Comparison of ENCODE assay signal across 26 mouse cellular contexts in the genomic region with DNA sequence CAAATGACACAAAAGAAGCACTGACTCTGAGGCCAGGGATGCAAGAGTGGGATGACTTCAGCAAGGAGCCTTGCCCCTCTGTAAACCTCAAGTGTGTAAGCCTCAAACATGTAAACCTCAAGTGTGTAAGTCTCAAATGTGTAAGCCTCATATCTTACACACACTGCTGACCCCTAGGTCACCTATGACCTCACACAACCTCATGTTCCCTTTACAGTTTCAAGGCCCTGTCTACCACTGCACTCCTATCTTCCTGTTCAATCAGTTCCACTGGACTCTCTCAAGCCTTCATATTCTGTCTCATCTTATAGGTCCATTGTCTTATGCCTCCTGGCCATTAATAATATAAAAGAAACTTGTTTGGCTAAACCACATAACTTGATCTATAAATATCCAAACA. TPM values are rescaled to one million over a fixed set of nuclear protein-coding genes. Genes with fewer than 3 reads are reported as not detected.
A peak's percentile ranks its signal among the peaks of the same experiment; 100 is the strongest.
DNase-seq lines count a peak whose midpoint lies in the region; ATAC-seq lines count a peak whose summit lies in the region.
"Had no signal": no experiment of that assay in that cellular context is flagged by ENCODE, and none has a peak within 500 bp of the region (broad histone marks: within the 10 kb centered on the region; RNA-seq: fewer than 3 reads in every experiment).

No protein-coding gene starts in this region.

- H3K9ac ChIP-seq in forebrain, embryonic 15.5 days (replicated peaks): no peak overlapping the region
- no peak overlapping the region for H3K9ac ChIP-seq in forebrain, embryonic 16.5 days (replicated peaks; ENCODE audit: low read depth, low read length)
- no peak overlapping the region for H3K9ac ChIP-seq in midbrain, embryonic 13.5 days (replicated peaks)
- H3K9ac ChIP-seq: forebrain, embryonic 12.5 days; hindbrain, embryonic 12.5 days; kidney, embryonic 15.5 days; limb, embryonic 12.5 days; liver, postnatal 0 days; neural tube, embryonic 12.5 days had no signal

- ATAC-seq in forebrain, embryonic 15.5 days (replicated peaks): 0 out of 2 replicates have a peak, but pooled peaks have one; percentile 41
- ATAC-seq in forebrain, embryonic 16.5 days: no peak
- 0 out of 2 replicates have a peak, but pooled peaks have one; percentile 11 for ATAC-seq in midbrain, embryonic 13.5 days
- ATAC-seq in megakaryocyte progenitor cell, adult 5-6 weeks (replicated peaks; ENCODE audit: poor library complexity): peak; percentile 44
- ATAC-seq: liver, postnatal 0 days had no signal

- DNase-seq in midbrain, embryonic 10.5 days (ENCODE audit: low spot score): no peak
- no peak for DNase-seq in frontal cortex, postnatal 14 days (ENCODE audit: low spot score in 2 of 2)
- no peak for DNase-seq in layer of hippocampus, postnatal 10 days (ENCODE audit: low spot score in 2 of 2)
- DNase-seq: adrenal gland, postnatal 36 days; cerebellum, adult 18-20 months; gastrocnemius, postnatal 10 days; heart, postnatal 14 days; kidney, adult 18-20 months; kidney, postnatal 25 days; liver, postnatal 0 days; lung, postnatal 36 days; thymus, adult 18-20 months; thymus, postnatal 25 days had no signal

- peaks cover 23% of the 10 kb centered on the region for H3K36me3 ChIP-seq in forebrain, embryonic 15.5 days
- 0 out of 2 replicates have a peak, but pooled peaks cover 2% of the 10 kb centered on the region for H3K36me3 ChIP-seq in forebrain, embryonic 16.5 days (ENCODE audit: control insufficient read depth, insufficient read depth)
- peaks cover 22% of the 10 kb centered on the region for H3K36me3 ChIP-seq in midbrain, embryonic 13.5 days
- peaks cover 15% of the 10 kb centered on the region for H3K36me3 ChIP-seq in midbrain, embryonic 10.5 days

- no peak overlapping the region for H3K27ac ChIP-seq in forebrain, embryonic 15.5 days (replicated peaks)
- H3K27ac ChIP-seq in forebrain, embryonic 16.5 days (ENCODE audit: low read length): no peak overlapping the region
- no peak overlapping the region for H3K27ac ChIP-seq in midbrain, embryonic 13.5 days
- H3K27ac ChIP-seq in midbrain, embryonic 10.5 days (replicated peaks): no peak overlapping the region
- H3K27ac ChIP-seq: forebrain, embryonic 12.5 days; hindbrain, embryonic 12.5 days; kidney, embryonic 15.5 days; left cerebral cortex, adult 2 months; limb, embryonic 12.5 days; neural tube, embryonic 12.5 days; stomach, postnatal 0 days had no signal

- no peaks in the 10 kb centered on the region for H3K27me3 ChIP-seq in forebrain, embryonic 15.5 days
- no peaks in the 10 kb centered on the region for H3K27me3 ChIP-seq in forebrain, embryonic 16.5 days (replicated peaks; ENCODE audit: control insufficient read depth, insufficient read depth, low read length)
- H3K27me3 ChIP-seq in midbrain, embryonic 13.5 days: no peaks in the 10 kb centered on the region
- no peaks in the 10 kb centered on the region for H3K27me3 ChIP-seq in midbrain, embryonic 10.5 days (ENCODE audit: low read depth, poor library complexity, severe bottlenecking)
- H3K27me3 ChIP-seq: forebrain, embryonic 12.5 days; hindbrain, embryonic 12.5 days; kidney, embryonic 15.5 days; limb, embryonic 12.5 days; neural tube, embryonic 12.5 days had no signal

- no peaks in the 10 kb centered on the region for H3K9me3 ChIP-seq in forebrain, embryonic 15.5 days
- no peaks in the 10 kb centered on the region for H3K9me3 ChIP-seq in forebrain, embryonic 16.5 days (ENCODE audit: control insufficient read depth, low read length)
- no peaks in the 10 kb centered on the region for H3K9me3 ChIP-seq in midbrain, embryonic 13.5 days
- H3K9me3 ChIP-seq in midbrain, embryonic 10.5 days (replicated peaks): no peaks in the 10 kb centered on the region
- H3K9me3 ChIP-seq: forebrain, embryonic 12.5 days; hindbrain, embryonic 12.5 days; kidney, embryonic 15.5 days; limb, embryonic 12.5 days; neural tube, embryonic 12.5 days had no signal

- no peak overlapping the region for H3K4me2 ChIP-seq in forebrain, embryonic 15.5 days (replicated peaks)
- H3K4me2 ChIP-seq in forebrain, embryonic 16.5 days (ENCODE audit: low read length): no peak overlapping the region
- no peak overlapping the region for H3K4me2 ChIP-seq in midbrain, embryonic 13.5 days (replicated peaks)
- H3K4me2 ChIP-seq: forebrain, embryonic 12.5 days; hindbrain, embryonic 12.5 days; kidney, embryonic 15.5 days; limb, embryonic 12.5 days; neural tube, embryonic 12.5 days had no signal

- H3K4me3 ChIP-seq in forebrain, embryonic 15.5 days: no peak overlapping the region
- H3K4me3 ChIP-seq in forebrain, embryonic 16.5 days (replicated peaks; ENCODE audit: low read length): no peak overlapping the region
- no peak overlapping the region for H3K4me3 ChIP-seq in midbrain, embryonic 13.5 days (replicated peaks)
- H3K4me3 ChIP-seq in midbrain, embryonic 10.5 days: no peak overlapping the region
- H3K4me3 ChIP-seq: erythroblast, embryonic 14.5 days; forebrain, embryonic 12.5 days; hindbrain, embryonic 12.5 days; kidney, embryonic 15.5 days; left cerebral cortex, adult 2 months; limb, embryonic 12.5 days; myocyte; neural tube, embryonic 12.5 days had no signal

- H3K4me1 ChIP-seq in forebrain, embryonic 15.5 days: no peaks in the 10 kb centered on the region
- no peaks in the 10 kb centered on the region for H3K4me1 ChIP-seq in forebrain, embryonic 16.5 days (replicated peaks; ENCODE audit: control insufficient read depth, insufficient read depth, low read length)
- H3K4me1 ChIP-seq in midbrain, embryonic 13.5 days (replicated peaks): no peaks in the 10 kb centered on the region
- no peaks in the 10 kb centered on the region for H3K4me1 ChIP-seq in midbrain, embryonic 10.5 days
- H3K4me1 ChIP-seq: forebrain, embryonic 12.5 days; hindbrain, embryonic 12.5 days; kidney, embryonic 15.5 days; limb, embryonic 12.5 days; neural tube, embryonic 12.5 days had no signal

RNA-seq across cellular contexts. Expression of gene Mettl4, which starts 13.9 kb away (rescaled TPM):
- 28.3 and 30.9 TPM in 2 replicates for polyA plus RNA-seq in forebrain, embryonic 15.5 days (2015; fragmentation: Nextera tagmentation; extraction: Ambion mirVana)
- 28.6 and 34.6 TPM in 2 replicates for polyA plus RNA-seq in forebrain, embryonic 16.5 days (2015; fragmentation: Nextera tagmentation; extraction: Ambion mirVana)
- polyA plus RNA-seq in midbrain, embryonic 13.5 days (2015; fragmentation: Nextera tagmentation; extraction: Ambion mirVana): 24.0 and 24.4 TPM in 2 replicates
- 25.4 and 26.3 TPM in 2 replicates for polyA plus RNA-seq in midbrain, embryonic 10.5 days (2016; fragmentation: Nextera tagmentation; extraction: Ambion mirVana)
- 26.5 and 27.1 TPM in 2 replicates for total RNA-seq in megakaryocyte progenitor cell, adult 5-6 weeks (2015)
- total RNA-seq in megakaryocyte progenitor cell, adult 5-6 weeks (2017): 27.4 and 30.1 TPM in 2 replicates
- 10 to 100 TPM; 14.3 to 16.2 TPM for total RNA-seq in layer of hippocampus, postnatal 10 days (2021)
